Mouse (Mus musculus) heart, adult 2 months (tissue): ENCODE results near the gene Aox2.

Experiments used
- CTCF ChIP-seq: fragments of 200-600 bp; IDR thresholded peaks from 2 replicates; pipeline ENCODE4 v1.8.1; 2022; ENCODE audit warnings: antibody characterized with exemption, mild to moderate bottlenecking, moderate library complexity
- EP300 ChIP-seq: fragments of 200-500 bp; IDR thresholded peaks from 2 replicates; pipeline ENCODE4 v1.6.1; 2011; ENCODE audit warnings: low read depth, low read length, control low read depth; ENCODE audit not compliant: insufficient read depth
- POLR2A ChIP-seq: fragments of 200-500 bp; IDR thresholded peaks from 2 replicates; pipeline ENCODE4 v1.6.1; 2011; ENCODE audit warnings: mild to moderate bottlenecking, low read depth, low read length, control low read depth; ENCODE audit not compliant: insufficient read depth

- no peak for TF ChIP-seq POLR2A
- TF ChIP-seq CTCF, result no peak
- no peak for TF ChIP-seq EP300
These were observed 104.6 kb downstream of the Aox2 start for GRCm38 (mm10) chr1:58382586-58383281.
